In genomic region chr2:101963367-101963766, GRCm38 (mm10) we compare ENCODE assay signal across 21 mouse cellular contexts.
A peak's percentile ranks its signal among the peaks of the same experiment; 100 is the strongest.
DNase-seq lines count a peak whose midpoint lies in the region; ATAC-seq and TF ChIP-seq lines count a peak whose summit lies in the region.
"Had no signal": no experiment of that assay in that cellular context is flagged by ENCODE, and none has a peak within 500 bp of the region (broad histone marks: within the 10 kb centered on the region; RNA-seq: fewer than 3 reads in every experiment).

No protein-coding gene starts in this region.

- H3K4me1 ChIP-seq in hindbrain, embryonic 10.5 days (replicated peaks), result peaks cover 69% of the 10 kb centered on the region
- H3K4me1 ChIP-seq in hindbrain, embryonic 13.5 days (replicated peaks), result peaks cover 72% of the 10 kb centered on the region
- H3K4me1 ChIP-seq in midbrain, postnatal 0 days (ENCODE audit: insufficient read depth, low read length), result peaks cover 15% of the 10 kb centered on the region
- H3K4me1 ChIP-seq in midbrain, embryonic 14.5 days (ENCODE audit: control insufficient read depth, insufficient read depth, low read length), result peaks cover 42% of the 10 kb centered on the region
- H3K4me1 ChIP-seq in stomach, postnatal 0 days (replicated peaks; ENCODE audit: control insufficient read depth, insufficient read depth), result peaks cover 5% of the 10 kb centered on the region; the same call in 1 of the 2 replicates

- no peak for TF ChIP-seq CTCF in midbrain, postnatal 0 days (IDR thresholded peaks at IDR 0.05)
- TF ChIP-seq CTCF in stomach, postnatal 0 days (IDR thresholded peaks at IDR 0.05; ENCODE audit: low read depth), result no peak

- no peak for ATAC-seq in hindbrain, embryonic 13.5 days (ENCODE audit: low FRiP score)
- ATAC-seq in midbrain, postnatal 0 days (ENCODE audit: low FRiP score), result 0 out of 2 replicates have a peak, but pooled peaks have one; percentile 8
- ATAC-seq in midbrain, embryonic 14.5 days (ENCODE audit: low FRiP score, low TSS enrichment), result no peak
- no peak for ATAC-seq in stomach, postnatal 0 days (ENCODE audit: low FRiP score, low TSS enrichment)
- ATAC-seq: lung, postnatal 0 days had no signal

- no peaks in the 10 kb centered on the region for H3K9me3 ChIP-seq in hindbrain, embryonic 10.5 days
- no peaks in the 10 kb centered on the region for H3K9me3 ChIP-seq in hindbrain, embryonic 13.5 days
- no peaks in the 10 kb centered on the region for H3K9me3 ChIP-seq in midbrain, postnatal 0 days (ENCODE audit: low read length)
- H3K9me3 ChIP-seq in midbrain, embryonic 14.5 days (ENCODE audit: control insufficient read depth, low read length), result no peaks in the 10 kb centered on the region
- no peaks in the 10 kb centered on the region for H3K9me3 ChIP-seq in stomach, postnatal 0 days (ENCODE audit: control insufficient read depth, low read length)
- H3K9me3 ChIP-seq: embryonic facial prominence, embryonic 12.5 days; hindbrain, embryonic 15.5 days; limb, embryonic 12.5 days; neural tube, embryonic 13.5 days had no signal

- no peak overlapping the region for H3K4me3 ChIP-seq in hindbrain, embryonic 10.5 days
- no peak overlapping the region for H3K4me3 ChIP-seq in hindbrain, embryonic 13.5 days
- H3K4me3 ChIP-seq in midbrain, postnatal 0 days (ENCODE audit: low read depth, low read length), result no peak overlapping the region
- H3K4me3 ChIP-seq in midbrain, embryonic 14.5 days (replicated peaks; ENCODE audit: low read depth, low read length), result no peak overlapping the region
- no peak overlapping the region for H3K4me3 ChIP-seq in stomach, postnatal 0 days (ENCODE audit: low read depth, low read length)
- H3K4me3 ChIP-seq: embryonic facial prominence, embryonic 12.5 days; hindbrain, embryonic 15.5 days; limb, embryonic 12.5 days; neural tube, embryonic 13.5 days had no signal

- no peak overlapping the region for H3K9ac ChIP-seq in hindbrain, embryonic 13.5 days
- no peak overlapping the region for H3K9ac ChIP-seq in midbrain, postnatal 0 days (replicated peaks; ENCODE audit: low read length, poor library complexity, severe bottlenecking)
- H3K9ac ChIP-seq in midbrain, embryonic 14.5 days (replicated peaks; ENCODE audit: low read length), result no peak overlapping the region
- no peak overlapping the region for H3K9ac ChIP-seq in stomach, postnatal 0 days (ENCODE audit: low read length)
- H3K9ac ChIP-seq: embryonic facial prominence, embryonic 12.5 days; hindbrain, embryonic 15.5 days; limb, embryonic 12.5 days; neural tube, embryonic 13.5 days had no signal

- no peak overlapping the region for H3K4me2 ChIP-seq in hindbrain, embryonic 13.5 days
- no peak overlapping the region for H3K4me2 ChIP-seq in midbrain, postnatal 0 days (ENCODE audit: low read depth, low read length, poor library complexity, severe bottlenecking)
- H3K4me2 ChIP-seq in midbrain, embryonic 14.5 days (ENCODE audit: low read length), result no peak overlapping the region
- no peak overlapping the region for H3K4me2 ChIP-seq in stomach, postnatal 0 days (replicated peaks; ENCODE audit: low read depth)
- H3K4me2 ChIP-seq: embryonic facial prominence, embryonic 12.5 days; heart, embryonic 11.5 days; hindbrain, embryonic 15.5 days; limb, embryonic 12.5 days; liver, embryonic 11.5 days; neural tube, embryonic 13.5 days had no signal

- WGBS in hindbrain, embryonic 10.5 days, result 77% methylated on average over 3 of the region's 3 CpGs
- WGBS in hindbrain, embryonic 13.5 days, result 57% methylated on average over 3 of the region's 3 CpGs
- WGBS in midbrain, postnatal 0 days, result 52% methylated on average over 3 of the region's 3 CpGs
- WGBS in midbrain, embryonic 14.5 days, result 59% methylated on average over 3 of the region's 3 CpGs
- WGBS in stomach, postnatal 0 days, result 74% methylated on average over 3 of the region's 3 CpGs

- TF ChIP-seq EP300 in stomach, postnatal 0 days (optimal IDR thresholded peaks at IDR 0.05), result no peak

- peak overlapping the region; percentile 16; the same call in 1 of the 2 replicates for H3K27ac ChIP-seq in hindbrain, embryonic 10.5 days
- H3K27ac ChIP-seq in hindbrain, embryonic 13.5 days, result no peak overlapping the region
- H3K27ac ChIP-seq in midbrain, postnatal 0 days (ENCODE audit: low read depth, low read length), result no peak overlapping the region
- no peak overlapping the region for H3K27ac ChIP-seq in midbrain, embryonic 14.5 days (replicated peaks; ENCODE audit: low read depth, low read length)
- H3K27ac ChIP-seq in stomach, postnatal 0 days (replicated peaks), result no peak overlapping the region
- H3K27ac ChIP-seq: hindbrain, embryonic 15.5 days; kidney, postnatal 0 days; limb, embryonic 12.5 days; neural tube, embryonic 13.5 days had no signal

- DNase-seq in hindbrain, embryonic 10.5 days (ENCODE audit: low spot score), result no peak
- DNase-seq in kidney, adult 9 months, result peak; percentile 39
- DNase-seq in kidney, postnatal 4 days, result no peak
- no peak for DNase-seq in midbrain, postnatal 0 days (ENCODE audit: low spot score)
- no peak for DNase-seq in midbrain, embryonic 14.5 days
- DNase-seq in stomach, postnatal 0 days (ENCODE audit: low spot score), result peak; percentile 13
- no peak for DNase-seq in embryo, embryonic 10.5 days (ENCODE audit: low spot score)
- DNase-seq: adrenal gland, postnatal 25 days; B cell, adult 2 months; gastrocnemius, postnatal 14 days; heart, postnatal 36 days; thymus, postnatal 14 days had no signal

- no peaks in the 10 kb centered on the region for H3K27me3 ChIP-seq in hindbrain, embryonic 10.5 days (ENCODE audit: insufficient read depth, poor library complexity, severe bottlenecking)
- no peaks in the 10 kb centered on the region for H3K27me3 ChIP-seq in hindbrain, embryonic 13.5 days
- no peaks in the 10 kb centered on the region for H3K27me3 ChIP-seq in midbrain, postnatal 0 days (ENCODE audit: insufficient read depth, low read length)
- H3K27me3 ChIP-seq in midbrain, embryonic 14.5 days (ENCODE audit: control insufficient read depth, insufficient read depth, low read length), result no peaks in the 10 kb centered on the region
- no peaks in the 10 kb centered on the region for H3K27me3 ChIP-seq in stomach, postnatal 0 days (ENCODE audit: control insufficient read depth, insufficient read depth, low read length)
- H3K27me3 ChIP-seq: embryonic facial prominence, embryonic 12.5 days; hindbrain, embryonic 15.5 days; limb, embryonic 12.5 days; neural tube, embryonic 13.5 days had no signal

- H3K36me3 ChIP-seq in hindbrain, embryonic 10.5 days, result no peaks in the 10 kb centered on the region
- no peaks in the 10 kb centered on the region for H3K36me3 ChIP-seq in hindbrain, embryonic 13.5 days
- no peaks in the 10 kb centered on the region for H3K36me3 ChIP-seq in midbrain, postnatal 0 days (ENCODE audit: insufficient read depth, low read length)
- H3K36me3 ChIP-seq in midbrain, embryonic 14.5 days (ENCODE audit: control insufficient read depth, insufficient read depth, low read length), result no peaks in the 10 kb centered on the region
- no peaks in the 10 kb centered on the region for H3K36me3 ChIP-seq in stomach, postnatal 0 days (ENCODE audit: control insufficient read depth, insufficient read depth, low read length)
- H3K36me3 ChIP-seq: embryonic facial prominence, embryonic 12.5 days; hindbrain, embryonic 15.5 days; limb, embryonic 12.5 days; neural tube, embryonic 13.5 days had no signal

Comparison
In these comparisons a context has a peak if more than half of its experiments do, and no peak if none do; other contexts are left out.
1. DNase-seq: peak in kidney, adult 9 months (single experiment) and stomach, postnatal 0 days (single experiment); none in hindbrain, embryonic 10.5 days (single experiment), kidney, postnatal 4 days (0 of 2), midbrain, postnatal 0 days (single experiment), midbrain, embryonic 14.5 days (single experiment) and embryo, embryonic 10.5 days (single experiment).